In the genomic region with DNA sequence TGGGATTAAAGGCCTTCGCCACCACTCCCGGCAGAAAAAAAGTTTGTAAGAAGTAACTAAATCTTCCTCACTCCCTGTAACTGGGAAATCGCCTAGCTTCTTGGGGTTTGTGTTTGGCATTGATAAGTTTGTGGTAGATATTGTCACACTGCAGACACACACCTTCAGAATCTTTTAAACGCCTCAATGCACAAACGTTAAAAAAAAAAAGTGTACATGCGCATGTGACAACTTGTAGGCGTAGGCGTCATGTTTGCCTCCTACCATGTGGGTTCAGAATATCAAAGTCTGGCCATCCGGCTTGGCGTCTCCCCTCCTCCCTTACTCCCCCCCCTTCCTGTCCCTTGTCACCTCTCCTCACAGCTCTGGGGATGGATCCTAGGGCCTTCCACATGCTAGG, we compare ENCODE assay signal across 12 mouse cellular contexts.
"Had no signal": no experiment of that assay in that cellular context is flagged by ENCODE, and none has a peak within 500 bp of the region (broad histone marks: within the 10 kb centered on the region; RNA-seq: fewer than 3 reads in every experiment).

No protein-coding gene starts in this region.

- ATAC-seq: midbrain, embryonic 15.5 days had no signal

- DNase-seq: kidney, adult 2 months; kidney, postnatal 25 days; lung, adult 2 months; lung, postnatal 14 days; lung, postnatal 4 days; thymus, adult 18-20 months; thymus, postnatal 36 days had no signal

- H3K4me3 ChIP-seq: liver, embryonic 15.5 days; midbrain, embryonic 12.5 days; midbrain, embryonic 15.5 days; neural tube, embryonic 13.5 days had no signal

- H3K27ac ChIP-seq: kidney, postnatal 0 days; liver, embryonic 15.5 days; midbrain, embryonic 12.5 days; midbrain, embryonic 15.5 days; neural tube, embryonic 13.5 days had no signal

- H3K36me3 ChIP-seq: liver, embryonic 15.5 days; midbrain, embryonic 12.5 days; midbrain, embryonic 15.5 days; neural tube, embryonic 13.5 days had no signal

- H3K9ac ChIP-seq: liver, embryonic 15.5 days; midbrain, embryonic 12.5 days; midbrain, embryonic 15.5 days; neural tube, embryonic 13.5 days had no signal

- H3K4me2 ChIP-seq: liver, embryonic 15.5 days; midbrain, embryonic 12.5 days; midbrain, embryonic 15.5 days; neural tube, embryonic 13.5 days had no signal

- H3K9me3 ChIP-seq: liver, embryonic 15.5 days; midbrain, embryonic 12.5 days; midbrain, embryonic 15.5 days; neural tube, embryonic 13.5 days had no signal

- H3K27me3 ChIP-seq: midbrain, embryonic 15.5 days had no signal
